Mouse (Mus musculus) spleen, adult 2 months (tissue): ENCODE results near the gene Ndufs6. TPM values are rescaled to one million over a fixed set of nuclear protein-coding genes. Genes with fewer than 3 reads are reported as not detected.

Experiments used
- DNase-seq, 2 experiments: peaks; one replicate each; pipeline versions ENCODE4 v3.0.0 to v3.0.0-alpha.2; 2012 to 2021; ENCODE audit warnings: low spot score in 2 of 2, low read depth in 1 of 2
- H3K27ac ChIP-seq: fragments of 200-500 bp; 2 replicates; pipeline ENCODE4 v1.5.1; 2012; ENCODE audit warnings: low read length, inconsistent platforms; ENCODE audit not compliant: insufficient read depth
- H3K27me3 ChIP-seq: fragments of 200-500 bp; 2 replicates; pipeline ENCODE4 v1.6.1; 2012; ENCODE audit warnings: mild to moderate bottlenecking, moderate library complexity, low read length, inconsistent platforms; ENCODE audit not compliant: control insufficient read depth, insufficient read depth
- H3K36me3 ChIP-seq: fragments of 200-500 bp; 2 replicates; pipeline ENCODE4 v1.6.1; 2012; ENCODE audit warnings: mild to moderate bottlenecking, low read length, inconsistent platforms; ENCODE audit not compliant: control insufficient read depth, insufficient read depth
- H3K4me1 ChIP-seq: fragments of 200-500 bp; 2 replicates; pipeline ENCODE4 v1.6.1; 2011; ENCODE audit warnings: inconsistent platforms; ENCODE audit not compliant: control insufficient read depth, insufficient read depth, insufficient read length
- H3K4me3 ChIP-seq: fragments of 200-500 bp; 2 replicates; pipeline ENCODE4 v1.5.1; 2011; ENCODE audit warnings: mild to moderate bottlenecking, inconsistent platforms; ENCODE audit not compliant: insufficient read depth, insufficient read length; ENCODE audit errors: extremely low read depth
- CTCF ChIP-seq: fragments of 200-500 bp; IDR thresholded peaks from 2 replicates; pipeline ENCODE4 v1.5.1; 2011; ENCODE audit warnings: mild to moderate bottlenecking, inconsistent platforms; ENCODE audit not compliant: insufficient read depth, insufficient read length, insufficient replicate concordance; ENCODE audit errors: extremely low read depth
- POLR2A ChIP-seq: fragments of 200-500 bp; IDR thresholded peaks from 2 replicates; pipeline ENCODE4 v1.6.1; 2011; ENCODE audit warnings: low read depth, low read length, inconsistent platforms
- WGBS: fragments of 180-500 bp; shearing (Covaris S2); methylation state at CpG from one replicate; pipeline ENCODE4 v1.1.7; 2018; 5-methylcytosine and 5-hydroxymethylcytosine counted together
- polyA plus RNA-seq: library from polyadenylated mRNA; depleted of rRNA; stranded (reverse); fragments of >200 nt; gene quantifications from 2 replicates; pipeline ENCODE4 v1.2.3, GENCODE M21; 2012

Ndufs6 gene
- polyA plus RNA-seq, 1 experiment = 19.9 TPM

GRCm38 (mm10) chr13:73283534-73283933, 44.8 kb downstream of the Ndufs6 start:
- no peak overlapping the region for H3K4me3 ChIP-seq
- no peaks in the 10 kb centered on the region for H3K36me3 ChIP-seq
- H3K27me3 ChIP-seq = no peaks in the 10 kb centered on the region
- no peaks in the 10 kb centered on the region for H3K4me1 ChIP-seq
- no peak for TF ChIP-seq CTCF
- TF ChIP-seq POLR2A = no peak
- H3K27ac ChIP-seq = no peak overlapping the region
- WGBS = 81% methylated on average over 1 of the region's 1 CpGs
- no peak for DNase-seq

GRCm38 (mm10) chr13:73282407-73282806, 45.9 kb downstream of the Ndufs6 start:
- Histone ChIP-seq H3K27ac (no peak overlapping the region), H3K27me3 (no peaks in the 10 kb centered on the region), H3K36me3 (no peaks in the 10 kb centered on the region), H3K4me3 (no peak overlapping the region), H3K4me1 (no peaks in the 10 kb centered on the region)
- DNase-seq = no peak
- 86% methylated on average over 2 of the region's 2 CpGs for WGBS
- TF ChIP-seq CTCF (no peak), POLR2A (no peak)

GRCm38 (mm10) chr13:73279196-73279595, 49.1 kb downstream of the Ndufs6 start:
- 72% methylated on average over 1 of the region's 1 CpGs for WGBS

DNA sequence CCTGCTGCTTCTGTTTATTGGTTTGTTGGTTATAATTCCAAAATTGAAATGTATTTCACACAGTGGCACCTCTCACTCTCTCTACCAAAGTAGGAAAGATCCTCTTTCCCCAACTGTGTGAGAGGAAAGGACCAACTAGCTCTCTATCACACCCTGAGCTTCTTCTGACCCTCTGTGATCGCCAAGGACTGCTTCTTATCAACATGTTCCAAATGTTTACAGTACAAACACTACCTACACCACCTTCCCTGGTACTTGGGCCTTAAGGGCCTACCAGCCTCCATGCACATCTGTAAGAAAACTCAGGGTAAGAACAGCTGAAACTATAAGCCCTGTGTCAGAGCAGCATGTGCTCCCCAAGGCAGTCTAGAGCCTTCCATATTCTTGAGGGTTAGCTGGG, 50.5 kb downstream of the Ndufs6 start:
- WGBS = 51% methylated on average over 1 of the region's 1 CpGs
- no peak overlapping the region for H3K27ac ChIP-seq
- TF ChIP-seq POLR2A (no peak), CTCF (no peak)
- no peaks in the 10 kb centered on the region for H3K27me3 ChIP-seq
- no peak overlapping the region for H3K4me3 ChIP-seq
- no peak for DNase-seq
- no peaks in the 10 kb centered on the region for H3K36me3 ChIP-seq
- H3K4me1 ChIP-seq = no peaks in the 10 kb centered on the region

More at GRCm38 (mm10) chr13:73279196-73279595, 49.1 kb downstream of the Ndufs6 start:
- H3K4me1 ChIP-seq = no peaks in the 10 kb centered on the region
- TF ChIP-seq CTCF = no peak
- no peak for TF ChIP-seq POLR2A
- no peak for DNase-seq
- no peak overlapping the region for H3K4me3 ChIP-seq
- no peak overlapping the region for H3K27ac ChIP-seq
- no peaks in the 10 kb centered on the region for H3K36me3 ChIP-seq
- no peaks in the 10 kb centered on the region for H3K27me3 ChIP-seq

DNA sequence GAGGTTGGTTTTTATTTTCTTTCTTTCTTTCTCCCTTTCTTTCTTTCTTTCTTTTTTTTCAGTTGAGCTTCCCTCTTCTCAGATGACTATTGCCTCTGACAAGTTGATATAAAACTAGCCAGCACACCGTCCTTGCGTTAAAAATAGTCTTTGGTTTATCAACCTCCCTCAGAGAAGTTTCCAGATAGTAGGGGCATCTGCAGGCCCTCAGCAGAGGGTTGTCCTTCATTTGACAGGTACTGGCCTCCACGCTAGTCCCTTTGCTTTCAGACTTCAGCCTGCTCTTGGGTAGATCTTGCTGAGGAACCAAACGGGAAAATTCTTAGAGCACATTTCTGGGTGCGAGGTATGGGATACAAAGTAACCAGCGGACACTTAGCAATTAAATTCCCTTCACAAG, 51.0 kb downstream of the Ndufs6 start:
- H3K27ac ChIP-seq = no peak overlapping the region
- H3K4me3 ChIP-seq = no peak overlapping the region
- DNase-seq = no peak
- TF ChIP-seq POLR2A = no peak
- TF ChIP-seq CTCF = no peak
- H3K27me3 ChIP-seq = 0 out of 2 replicates have a peak, but pooled peaks cover under 1% of the 10 kb centered on the region
- H3K4me1 ChIP-seq = no peaks in the 10 kb centered on the region
- no peaks in the 10 kb centered on the region for H3K36me3 ChIP-seq
- WGBS = 85% methylated on average over 6 of the region's 6 CpGs

DNA sequence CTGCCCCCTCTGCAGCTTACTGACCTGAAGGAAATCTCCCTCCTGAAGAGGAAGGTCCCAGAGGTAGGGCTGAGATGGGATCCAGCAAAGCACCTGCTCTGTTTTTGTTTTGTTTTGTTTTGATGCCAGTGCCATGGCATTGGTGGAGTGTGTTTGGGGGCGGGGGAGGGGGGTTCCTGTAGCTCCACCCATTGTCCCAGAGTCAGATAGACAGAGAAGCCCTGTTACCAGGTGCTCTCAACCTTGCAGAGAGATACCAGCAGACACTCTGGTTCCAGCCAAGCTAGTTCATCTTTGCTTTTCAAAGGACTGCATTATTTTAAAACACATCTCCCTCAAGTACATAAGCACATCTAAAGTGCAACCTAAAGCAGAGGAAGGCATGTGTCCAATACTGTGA, 54.8 kb downstream of the Ndufs6 start:
- Histone ChIP-seq H3K27me3 (peaks cover 15% of the 10 kb centered on the region), H3K36me3 (no peaks in the 10 kb centered on the region), H3K27ac (no peak overlapping the region), H3K4me1 (no peaks in the 10 kb centered on the region; the same call in 1 of the 2 replicates), H3K4me3 (no peak overlapping the region)
- DNase-seq = no peak
- WGBS = 30% methylated on average over 1 of the region's 1 CpGs
- TF ChIP-seq CTCF (no peak), POLR2A (no peak)

GRCm38 (mm10) chr13:73272794-73273282, 55.5 kb downstream of the Ndufs6 start:
- H3K27me3 ChIP-seq = peaks cover 19% of the 10 kb centered on the region

More at GRCm38 (mm10) chr13:73272794-73273282, 55.5 kb downstream of the Ndufs6 start:
- Histone ChIP-seq H3K27ac (no peak overlapping the region), H3K36me3 (no peaks in the 10 kb centered on the region), H3K4me3 (no peak overlapping the region), H3K4me1 (no peaks in the 10 kb centered on the region; the same call in 1 of the 2 replicates)
- TF ChIP-seq CTCF = no peak
- TF ChIP-seq POLR2A = no peak
- DNase-seq = no peak
